Mouse (Mus musculus) lung, postnatal 36 days (tissue): ENCODE measurements at regions not wholly inside any gene's neighbourhood (a gene's known extent, or its start where the extent isn't known, plus 50 kb on each side); places are given as distances from the start of the nearest gene placed in this dataset.
A peak's percentile ranks its signal among the peaks of the same experiment; 100 is the strongest.

Experiments used
- DNase-seq: peaks from one replicate; pipeline ENCODE4 v3.0.0; 2022; ENCODE audit warnings: mixed read lengths

GRCm38 (mm10) chr15:25305801-25306200 lies 107.8 kb downstream of the Basp1 start:
- DNase-seq, result no peak

GRCm38 (mm10) chr15:25303379-25303778 lies 110.2 kb downstream of the Basp1 start:
- DNase-seq, result no peak

- peak; percentile 4 for DNase-seq
Observed at GRCm38 (mm10) chr15:25302671-25303294, 110.8 kb downstream of the Basp1 start.

- DNase-seq, result no peak
Observed at GRCm38 (mm10) chr15:25301810-25302209, 111.8 kb downstream of the Basp1 start.

GRCm38 (mm10) chr15:25297278-25297677 lies 116.3 kb downstream of the Basp1 start:
- no peak for DNase-seq

- DNase-seq, result no peak
Observed at GRCm38 (mm10) chr15:25296714-25297113, 116.8 kb downstream of the Basp1 start.

- no peak for DNase-seq
Observed at GRCm38 (mm10) chr15:25295753-25296152, 117.8 kb downstream of the Basp1 start.

GRCm38 (mm10) chr15:25291231-25291691 lies 122.3 kb downstream of the Basp1 start:
- DNase-seq, result no peak

- peak; percentile 41 for DNase-seq
Observed at GRCm38 (mm10) chr15:25287850-25288249, 125.7 kb downstream of the Basp1 start.

GRCm38 (mm10) chr15:25284354-25285199 lies 129.0 kb downstream of the Basp1 start:
- DNase-seq, result peak; percentile 35

GRCm38 (mm10) chr15:25283713-25284112 lies 129.9 kb downstream of the Basp1 start:
- no peak for DNase-seq

GRCm38 (mm10) chr15:25282346-25282745 lies 131.2 kb downstream of the Basp1 start:
- DNase-seq, result peak; percentile 36

GRCm38 (mm10) chr15:25281942-25282341 lies 131.6 kb downstream of the Basp1 start:
- no peak for DNase-seq

GRCm38 (mm10) chr15:25278317-25279156 lies 135.0 kb downstream of the Basp1 start:
- DNase-seq, result no peak

GRCm38 (mm10) chr15:25276227-25276626 lies 137.3 kb downstream of the Basp1 start:
- no peak for DNase-seq

GRCm38 (mm10) chr15:25271886-25272285 lies 141.7 kb downstream of the Basp1 start:
- DNase-seq, result no peak

- no peak for DNase-seq
Observed at GRCm38 (mm10) chr15:25270349-25270748, 143.2 kb downstream of the Basp1 start.

- peak; percentile 46 for DNase-seq
Observed at GRCm38 (mm10) chr15:25269345-25269996, 144.1 kb downstream of the Basp1 start.

GRCm38 (mm10) chr15:25268436-25268835 lies 145.1 kb downstream of the Basp1 start:
- DNase-seq, result peak; percentile 50

- DNase-seq, result no peak
Observed at GRCm38 (mm10) chr15:25267509-25267908, 146.1 kb downstream of the Basp1 start.

GRCm38 (mm10) chr15:25252648-25253567 lies 160.7 kb downstream of the Basp1 start:
- DNase-seq, result no peak
